Mouse (Mus musculus) kidney, adult 2 months (tissue): Measurements from ENCODE around the gene Pip5k1b. TPM values are rescaled to one million over a fixed set of nuclear protein-coding genes. Genes with fewer than 3 reads are reported as not detected.

ENCODE experiments used
- DNase-seq: peaks from one replicate; pipeline ENCODE4 v3.0.0; 2021
- H3K27ac ChIP-seq: fragments of 200-500 bp; 2 replicates; pipeline ENCODE4 v1.5.1; 2012; ENCODE audit warnings: low read depth, low read length, control low read depth, inconsistent platforms; ENCODE audit not compliant: insufficient read depth
- H3K27me3 ChIP-seq: fragments of 200-500 bp; replicated peaks from 2 replicates; pipeline ENCODE4 v1.6.1; 2012; ENCODE audit warnings: mild to moderate bottlenecking, moderate library complexity, low read length, inconsistent platforms; ENCODE audit not compliant: control insufficient read depth, insufficient read depth
- H3K36me3 ChIP-seq: fragments of 200-500 bp; 2 replicates; pipeline ENCODE4 v1.6.1; 2012; ENCODE audit warnings: mild to moderate bottlenecking, moderate library complexity, low read length, inconsistent platforms; ENCODE audit not compliant: control insufficient read depth, insufficient read depth
- H3K4me1 ChIP-seq: fragments of 200-500 bp; 2 replicates; pipeline ENCODE4 v1.6.1; 2011; ENCODE audit warnings: low read length; ENCODE audit not compliant: control insufficient read depth, insufficient read depth
- H3K4me3 ChIP-seq: fragments of 200-500 bp; 2 replicates; pipeline ENCODE4 v1.5.1; 2011; ENCODE audit warnings: mild to moderate bottlenecking, low read depth, low read length, control low read depth; ENCODE audit not compliant: insufficient read depth
- CTCF ChIP-seq: fragments of 200-500 bp; conservative IDR thresholded peaks from 2 replicates; pipeline ENCODE4 v1.5.1; 2011; ENCODE audit warnings: low read depth, mild to moderate bottlenecking, control low read depth, low read length, moderate library complexity, mixed read lengths; ENCODE audit not compliant: insufficient read depth, insufficient read length
- POLR2A ChIP-seq: fragments of 200-500 bp; IDR thresholded peaks from one replicate; pipeline ENCODE4 v1.6.1; 2011; ENCODE audit warnings: low read depth, low read length, control low read depth
- WGBS: fragments of 180-500 bp; shearing (Covaris S2); methylation state at CpG from one replicate; pipeline ENCODE4 v1.1.7; 2018; 5-methylcytosine and 5-hydroxymethylcytosine counted together
- polyA plus RNA-seq: library from polyadenylated mRNA; depleted of rRNA; stranded (reverse); fragments of >200 nt; gene quantifications from 2 replicates; pipeline ENCODE4 v1.2.3, GENCODE M21; 2012; rRNA removed

The Pip5k1b gene
- 3.7 and 4.0 TPM in 2 replicates for polyA plus RNA-seq

DNA sequence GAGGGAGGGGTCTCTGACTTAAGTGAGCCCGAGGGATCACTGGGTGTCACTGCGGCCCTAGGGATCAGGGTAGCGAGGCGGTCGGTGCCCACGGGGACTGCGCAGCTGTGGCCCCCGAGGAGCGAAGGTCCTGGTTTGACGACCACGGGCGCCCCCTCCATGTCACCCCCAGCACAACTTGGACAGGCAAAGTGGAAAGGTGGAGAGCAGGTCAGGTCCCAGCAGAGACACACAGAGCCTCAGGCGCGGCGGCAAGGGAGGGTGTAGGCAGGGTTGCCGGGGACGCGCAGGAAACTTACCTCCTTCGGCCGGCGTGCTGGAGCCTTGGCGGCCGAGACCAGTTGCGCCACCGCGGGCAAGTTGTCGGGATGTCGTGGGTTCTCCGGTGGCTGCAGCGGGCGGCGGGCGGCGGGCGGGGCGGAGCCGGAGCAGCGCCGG is at the start of gene Pip5k1b:
TSS of gene Pip5k1b (minus strand) at position 407 of the 438 bp plus-strand sequence.
- Histone ChIP-seq H3K4me1 (no peaks in the 10 kb centered on the region; the same call in 1 of the 2 replicates), H3K27ac (no peak within 1 kb of the TSS), H3K27me3 (no peaks in the 10 kb centered on the region; the same call in 1 of the 2 replicates), H3K36me3 (no peaks in the 10 kb centered on the region), H3K4me3 (peak within 1 kb of the TSS; percentile 81)
- DNase-seq = peak; percentile 45
- no peak for TF ChIP-seq CTCF
- no peak for TF ChIP-seq POLR2A
- WGBS = 1% methylated on average over 39 of the region's 39 CpGs

DNA sequence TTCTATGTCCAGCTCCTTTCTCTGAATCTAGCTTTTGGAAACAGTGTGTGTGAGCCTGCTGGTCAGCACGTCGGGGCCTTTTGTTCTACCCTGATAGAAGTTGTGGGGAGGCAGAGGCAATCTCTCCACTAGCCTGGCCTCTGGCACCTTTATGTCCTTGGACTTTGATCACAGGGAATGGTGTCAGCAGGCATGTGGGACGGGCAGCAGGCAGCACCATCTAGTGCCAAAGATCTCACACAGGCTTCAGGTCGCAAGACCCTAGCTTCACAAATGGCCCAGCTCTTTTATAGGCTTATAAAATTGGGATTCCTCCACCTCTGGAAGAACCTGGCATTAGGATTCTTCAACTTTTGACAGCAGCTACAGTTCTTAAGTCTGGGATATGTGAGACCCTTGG is 48.4 kb upstream of the Pip5k1b start:
- Histone ChIP-seq H3K36me3 (no peaks in the 10 kb centered on the region), H3K4me3 (no peak overlapping the region), H3K27me3 (no peaks in the 10 kb centered on the region), H3K27ac (no peak overlapping the region), H3K4me1 (no peaks in the 10 kb centered on the region)
- 61% methylated on average over 4 of the region's 4 CpGs for WGBS
- DNase-seq = peak; percentile 32
- no peak for TF ChIP-seq POLR2A
- TF ChIP-seq CTCF = peak; percentile 42

DNA sequence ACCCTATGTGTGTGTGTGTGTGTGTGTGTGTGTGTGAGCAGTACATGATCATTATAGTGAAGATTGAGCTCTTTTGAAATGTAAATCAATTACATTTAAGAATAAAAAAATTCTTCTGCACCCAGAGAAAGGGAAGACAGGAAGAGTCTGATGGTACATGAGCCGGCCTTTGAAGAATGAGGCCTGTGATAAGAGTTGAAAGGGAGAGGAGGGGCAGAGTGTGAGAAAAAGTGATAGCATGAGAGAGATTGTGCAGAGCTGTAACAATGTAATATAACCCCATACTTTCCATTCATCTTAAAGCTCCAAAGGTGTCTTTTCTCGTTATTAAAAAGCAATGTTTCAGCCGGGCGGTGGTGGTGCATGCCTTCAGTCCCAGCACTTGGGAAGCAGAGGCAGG is 47.8 kb upstream of the Pip5k1b start:
- no peak overlapping the region for H3K27ac ChIP-seq
- no peaks in the 10 kb centered on the region for H3K36me3 ChIP-seq
- H3K4me3 ChIP-seq = no peak overlapping the region
- TF ChIP-seq POLR2A = no peak
- no peak for TF ChIP-seq CTCF
- no peak for DNase-seq
- WGBS = 91% methylated on average over 4 of the region's 4 CpGs
- no peaks in the 10 kb centered on the region for H3K4me1 ChIP-seq
- no peaks in the 10 kb centered on the region for H3K27me3 ChIP-seq

DNA sequence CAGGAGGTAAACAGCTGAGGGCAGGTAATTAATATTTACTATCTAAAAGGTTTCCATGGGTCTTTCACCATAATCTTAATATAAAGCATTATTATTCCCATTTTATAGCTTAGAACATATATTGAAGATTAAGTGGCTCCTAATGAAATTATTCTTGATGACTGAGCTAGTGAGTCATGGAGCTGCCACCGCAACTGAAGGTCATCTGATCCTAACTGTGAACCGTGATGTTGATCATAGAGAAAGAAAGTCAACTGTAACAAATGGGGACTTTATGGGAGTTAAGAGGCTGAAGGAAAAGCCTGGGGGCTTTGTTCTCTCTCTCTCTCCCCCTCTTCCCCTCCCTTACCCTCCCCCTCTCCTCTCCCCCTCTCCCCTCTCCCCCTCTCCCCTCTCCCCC is 31.1 kb upstream of the Pip5k1b start:
- Histone ChIP-seq H3K27ac (no peak overlapping the region), H3K4me3 (no peak overlapping the region), H3K4me1 (no peaks in the 10 kb centered on the region), H3K36me3 (no peaks in the 10 kb centered on the region), H3K27me3 (no peaks in the 10 kb centered on the region)
- 36% methylated on average over 2 of the region's 2 CpGs for WGBS
- no peak for DNase-seq
- TF ChIP-seq CTCF (no peak), POLR2A (no peak)

DNA sequence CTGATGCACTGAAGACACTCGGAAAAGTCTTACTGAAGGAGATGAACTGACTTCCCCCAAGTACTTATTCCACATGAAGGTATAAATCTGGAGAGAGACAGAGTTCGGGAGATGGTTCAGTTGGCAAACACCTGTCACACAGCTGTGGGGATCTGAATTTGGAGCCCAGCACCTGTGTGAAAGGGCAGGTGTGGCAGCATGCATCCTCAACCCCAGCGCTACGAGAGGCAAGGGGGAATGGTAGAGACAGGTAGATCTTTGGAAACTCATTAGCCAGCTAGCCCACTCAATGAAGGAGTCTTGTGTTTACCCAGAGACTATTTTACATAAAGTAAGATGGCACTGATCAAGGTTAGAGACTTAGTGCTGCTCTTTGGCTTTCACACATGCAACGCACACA is 29.5 kb upstream of the Pip5k1b start:
- H3K4me3 ChIP-seq = no peak overlapping the region
- H3K36me3 ChIP-seq = no peaks in the 10 kb centered on the region
- no peaks in the 10 kb centered on the region for H3K4me1 ChIP-seq
- no peak overlapping the region for H3K27ac ChIP-seq
- no peaks in the 10 kb centered on the region for H3K27me3 ChIP-seq
- TF ChIP-seq POLR2A (no peak), CTCF (no peak)
- DNase-seq = no peak
- WGBS = 91% methylated on average over 5 of the region's 5 CpGs

DNA sequence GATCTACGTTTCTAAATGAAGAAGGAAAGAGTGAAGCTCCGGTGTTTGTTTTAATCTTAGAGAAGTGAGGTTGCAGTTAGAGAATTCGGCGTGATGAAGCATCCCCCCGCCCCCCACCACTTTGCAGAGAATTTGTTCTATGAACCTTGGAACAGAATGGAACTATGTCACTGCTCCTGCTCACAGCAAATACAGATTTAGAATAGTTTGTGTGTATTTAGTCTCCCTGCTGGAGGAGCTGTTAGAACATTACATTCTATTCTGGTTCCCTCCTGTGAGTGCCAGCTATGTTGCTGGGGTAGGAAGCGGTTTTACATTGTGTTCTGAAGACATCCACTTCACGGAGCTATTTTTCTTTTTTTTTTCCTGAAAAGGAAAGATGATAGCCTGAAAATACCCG is 28.3 kb upstream of the Pip5k1b start:
- TF ChIP-seq POLR2A (no peak), CTCF (no peak)
- Histone ChIP-seq H3K27ac (no peak overlapping the region), H3K36me3 (no peaks in the 10 kb centered on the region), H3K4me3 (no peak overlapping the region), H3K4me1 (no peaks in the 10 kb centered on the region), H3K27me3 (no peaks in the 10 kb centered on the region)
- no peak for DNase-seq
- WGBS = 80% methylated on average over 8 of the region's 8 CpGs

DNA sequence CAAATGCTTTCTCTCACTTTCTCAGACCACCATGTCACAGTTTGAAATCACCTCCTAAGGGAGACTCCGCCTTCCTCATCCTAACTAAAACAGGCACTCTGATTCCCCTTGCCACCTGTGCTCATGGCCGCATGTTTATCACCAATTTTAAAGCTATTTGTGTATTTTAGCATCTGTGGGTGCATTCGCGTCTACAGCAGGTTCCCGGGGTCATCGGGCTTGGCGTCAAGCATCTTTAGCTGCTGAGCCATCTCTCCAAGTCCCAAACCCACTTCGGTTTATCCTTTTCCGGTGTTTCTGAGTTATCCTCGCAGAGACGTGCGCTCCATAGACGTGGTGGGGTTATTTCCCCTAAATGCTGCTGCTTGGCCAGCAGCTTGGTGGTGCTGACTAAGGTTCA is 20.5 kb upstream of the Pip5k1b start:
- no peak for TF ChIP-seq CTCF
- TF ChIP-seq POLR2A = no peak
- DNase-seq = no peak
- no peak overlapping the region for H3K4me3 ChIP-seq
- H3K4me1 ChIP-seq = no peaks in the 10 kb centered on the region
- H3K27ac ChIP-seq = no peak overlapping the region
- no peaks in the 10 kb centered on the region for H3K27me3 ChIP-seq
- 93% methylated on average over 13 of the region's 13 CpGs for WGBS
- no peaks in the 10 kb centered on the region for H3K36me3 ChIP-seq
